Mouse (Mus musculus) MEL (cell line): ENCODE results near the gene Plekhg2. TPM values are rescaled to one million over a fixed set of nuclear protein-coding genes. Genes with fewer than 3 reads are reported as not detected.

Experiments used
- DNase-seq: peaks from one replicate; pipeline ENCODE4 v3.0.0; 2011; ENCODE audit warnings: low read depth, low spot score
- H3K27ac ChIP-seq: 2 replicates; pipeline ENCODE4 v1.5.1; 2012; ENCODE audit warnings: low read depth, mild to moderate bottlenecking, control low read depth, low read length, moderate library complexity; ENCODE audit not compliant: control insufficient read depth
- H3K27me3 ChIP-seq, 2 experiments: fragments of 150-350 bp in 1 of 2; sonication (generic) in 1 of 2; 2 replicates each; pipeline ENCODE4 v1.6.1; 2012; ENCODE audit warnings: low read length in 2 of 2, mild to moderate bottlenecking in 2 of 2, improper control_type of control experiment in 1 of 2, moderate library complexity in 1 of 2; ENCODE audit not compliant: insufficient read depth in 2 of 2, control insufficient read depth in 1 of 2
- H3K36me3 ChIP-seq, 2 experiments: 2 replicates each; pipeline ENCODE4 v1.6.1; 2012 to 2014; ENCODE audit warnings: low read length in 2 of 2, improper control_type of control experiment in 1 of 2, inconsistent platforms in 1 of 2, mild to moderate bottlenecking in 1 of 2; ENCODE audit not compliant: insufficient read depth in 2 of 2, control insufficient read depth in 1 of 2
- H3K4me1 ChIP-seq, 2 experiments: fragments of 150-350 bp in 1 of 2; sonication (generic) in 1 of 2; 2 replicates each; pipeline ENCODE4 v1.6.1; 2012; ENCODE audit warnings: low read length in 2 of 2, improper control_type of control experiment in 1 of 2, mild to moderate bottlenecking in 1 of 2; ENCODE audit not compliant: insufficient read depth in 2 of 2, control insufficient read depth in 1 of 2
- H3K4me3 ChIP-seq, 2 experiments: fragments of 150-350 bp in 1 of 2; sonication (generic) in 1 of 2; 2 replicates each; pipeline ENCODE4 v1.5.1; 2012; ENCODE audit warnings: low read depth in 2 of 2, low read length in 2 of 2, mild to moderate bottlenecking in 2 of 2, moderate library complexity in 2 of 2, control low read depth in 1 of 2, improper control_type of control experiment in 1 of 2; ENCODE audit not compliant: control insufficient read depth in 1 of 2, insufficient read depth in 1 of 2
- H3K79me2 ChIP-seq: 2 replicates; pipeline ENCODE4 v1.6.1; 2012; ENCODE audit warnings: mild to moderate bottlenecking, low read length, moderate library complexity; ENCODE audit not compliant: control insufficient read depth, poor library complexity, insufficient read depth
- H3K9ac ChIP-seq: 2 replicates; pipeline ENCODE4 v1.6.1; 2012; ENCODE audit warnings: low read depth, mild to moderate bottlenecking, control low read depth, low read length, moderate library complexity; ENCODE audit not compliant: control insufficient read depth, poor library complexity, severe bottlenecking
- H3K9me3 ChIP-seq: fragments of 150-350 bp; sonication (generic); replicated peaks from 2 replicates; pipeline ENCODE4 v1.6.1; 2012; ENCODE audit warnings: mild to moderate bottlenecking, low read length, improper control_type of control experiment, moderate library complexity; ENCODE audit not compliant: insufficient read depth
- BHLHE40 ChIP-seq: IDR thresholded peaks from 2 replicates; pipeline ENCODE4 v1.6.1; 2012; ENCODE audit warnings: low read depth, mild to moderate bottlenecking, inconsistent platforms, low read length, improper control_type of control experiment, borderline replicate concordance
- CTCF ChIP-seq, 3 experiments: IDR thresholded peaks in 2 of 3; conservative IDR thresholded peaks in 1 of 3; 2 replicates each; pipeline ENCODE4 v1.5.1; 2011 to 2012; ENCODE audit warnings: low read length in 3 of 3, low read depth in 2 of 3, mild to moderate bottlenecking in 2 of 3, improper control_type of control experiment in 1 of 3, inconsistent platforms in 1 of 3, mixed read lengths in 1 of 3, moderate library complexity in 1 of 3; ENCODE audit not compliant: control insufficient read depth in 1 of 3, insufficient read depth in 1 of 3, poor library complexity in 1 of 3, severe bottlenecking in 1 of 3
- ELF1 ChIP-seq: IDR thresholded peaks from 2 replicates; pipeline ENCODE4 v1.6.1; 2014; ENCODE audit warnings: low read depth, mild to moderate bottlenecking, inconsistent platforms, low read length, improper control_type of control experiment, moderate library complexity
- EP300 ChIP-seq, 2 experiments: IDR thresholded peaks; 2 replicates each; pipeline ENCODE4 v1.6.1; 2011; ENCODE audit warnings: improper control_type of control experiment in 2 of 2, low read length in 2 of 2, low read depth in 1 of 2, mild to moderate bottlenecking in 1 of 2
- ETS1 ChIP-seq: IDR thresholded peaks from 2 replicates; pipeline ENCODE4 v1.6.1; 2012; ENCODE audit warnings: low read depth, mild to moderate bottlenecking, inconsistent platforms, low read length, improper control_type of control experiment, moderate library complexity
- GABPA ChIP-seq: IDR thresholded peaks from 2 replicates; pipeline ENCODE4 v1.6.1; 2012; ENCODE audit warnings: low read depth, mild to moderate bottlenecking, inconsistent platforms, low read length, improper control_type of control experiment, moderate library complexity
- GATA1 ChIP-seq: IDR thresholded peaks from 2 replicates; pipeline ENCODE4 v1.6.1; 2011; ENCODE audit warnings: low read depth, low read length, improper control_type of control experiment
- JUND ChIP-seq: IDR thresholded peaks from 2 replicates; pipeline ENCODE4 v1.6.1; 2011; ENCODE audit warnings: low read depth, mild to moderate bottlenecking, improper control_type of control experiment, low read length
- KAT2A ChIP-seq: conservative IDR thresholded peaks from 2 replicates; pipeline ENCODE4 v1.6.1; 2012; ENCODE audit warnings: low read depth, low read length, improper control_type of control experiment, inconsistent platforms
- MAX ChIP-seq: IDR thresholded peaks from 2 replicates; pipeline ENCODE4 v1.6.1; 2011; ENCODE audit warnings: low read length, improper control_type of control experiment
- MAZ ChIP-seq: IDR thresholded peaks from 2 replicates; pipeline ENCODE4 v1.6.1; 2012; ENCODE audit warnings: low read depth, mild to moderate bottlenecking, inconsistent platforms, low read length, improper control_type of control experiment
- MXI1 ChIP-seq: IDR thresholded peaks from 2 replicates; pipeline ENCODE4 v1.6.1; 2011; ENCODE audit warnings: mild to moderate bottlenecking, low read depth, low read length, improper control_type of control experiment
- MYB ChIP-seq: IDR thresholded peaks from 2 replicates; pipeline ENCODE4 v1.6.1; 2011; ENCODE audit warnings: mild to moderate bottlenecking, low read depth, low read length, improper control_type of control experiment
- MYC ChIP-seq: IDR thresholded peaks from 2 replicates; pipeline ENCODE4 v1.6.1; 2011; ENCODE audit warnings: low read depth, mild to moderate bottlenecking, low read length, improper control_type of control experiment, moderate library complexity
- NRF1 ChIP-seq: IDR thresholded peaks from 2 replicates; pipeline ENCODE4 v1.6.1; 2014; ENCODE audit warnings: low read depth, mild to moderate bottlenecking, inconsistent platforms, low read length, improper control_type of control experiment, moderate library complexity; ENCODE audit not compliant: poor library complexity, insufficient read depth, severe bottlenecking
- POLR2A ChIP-seq, 2 experiments: IDR thresholded peaks; 2 replicates each; pipeline ENCODE4 v1.6.1; 2011 to 2012; ENCODE audit warnings: low read length in 2 of 2, mild to moderate bottlenecking in 2 of 2, control low read depth in 1 of 2, improper control_type of control experiment in 1 of 2, low read depth in 1 of 2, moderate library complexity in 1 of 2; ENCODE audit not compliant: control insufficient read depth in 1 of 2, insufficient read depth in 1 of 2, poor library complexity in 1 of 2
- POLR2AphosphoS5 ChIP-seq: IDR thresholded peaks from 2 replicates; pipeline ENCODE4 v1.6.1; 2012; ENCODE audit warnings: low read depth, borderline replicate concordance, mild to moderate bottlenecking, inconsistent platforms, low read length, moderate library complexity, mixed read lengths
- SIN3A ChIP-seq: IDR thresholded peaks from 2 replicates; pipeline ENCODE4 v1.6.1; 2012; ENCODE audit warnings: low read length, improper control_type of control experiment, inconsistent platforms
- SMC3 ChIP-seq: IDR thresholded peaks from 2 replicates; pipeline ENCODE4 v1.6.1; 2011; ENCODE audit warnings: low read depth, low read length, improper control_type of control experiment
- TAL1 ChIP-seq: IDR thresholded peaks from 2 replicates; pipeline ENCODE4 v1.6.1; 2012; ENCODE audit warnings: mild to moderate bottlenecking, inconsistent platforms, low read length, moderate library complexity, mixed read lengths
- TBP ChIP-seq: IDR thresholded peaks from 2 replicates; pipeline ENCODE4 v1.8.0; 2011; ENCODE audit warnings: low read depth, low read length, improper control_type of control experiment
- UBTF ChIP-seq: IDR thresholded peaks from 2 replicates; pipeline ENCODE4 v1.6.1; 2012; ENCODE audit warnings: low read depth, mild to moderate bottlenecking, inconsistent platforms, low read length, improper control_type of control experiment, moderate library complexity, borderline replicate concordance; ENCODE audit not compliant: insufficient read depth
- ZC3H11A ChIP-seq: IDR thresholded peaks from 2 replicates; pipeline ENCODE4 v1.6.1; 2012; ENCODE audit warnings: low read depth, mild to moderate bottlenecking, inconsistent platforms, low read length, improper control_type of control experiment
- ZMIZ1 ChIP-seq: IDR thresholded peaks from 2 replicates; pipeline ENCODE4 v1.6.1; 2012; ENCODE audit warnings: low read depth, mild to moderate bottlenecking, inconsistent platforms, low read length, improper control_type of control experiment, moderate library complexity
- polyA plus RNA-seq, 2 experiments: library from polyadenylated mRNA; stranded (reverse) in 1 of 2; unstranded in 1 of 2; fragments of >175 nt in 1 of 2; fragments of >200 nt in 1 of 2; gene quantifications; 2 replicates each; pipeline versions ENCODE4 v1.2.1 to v1.2.4; 2012; ENCODE audit warnings: low replicate concordance in 2 of 2, low read depth in 1 of 2; ENCODE audit not compliant: insufficient read length in 2 of 2, insufficient read depth in 1 of 2, missing spikeins in 1 of 2
- total RNA-seq: library from RNA; depleted of rRNA; stranded (reverse); fragments of 300-350 nt; gene quantifications from 2 replicates; pipeline ENCODE4 v1.2.3, GENCODE M21; 2012

The Plekhg2 gene
- total and polyA plus RNA-seq, 3 experiments: 1.1 to 9.2 TPM; not detected in 1

- no peak for DNase-seq
- no peak overlapping the region for H3K4me3 ChIP-seq
- no peak overlapping the region for H3K9ac ChIP-seq
- H3K27ac ChIP-seq: no peak overlapping the region
- no peaks in the 10 kb centered on the region for H3K9me3 ChIP-seq
- H3K27me3 ChIP-seq: no peaks in the 10 kb centered on the region
- H3K4me1 ChIP-seq: peaks cover 6 to 23% of the 10 kb centered on the region in 2 experiments
- H3K36me3 ChIP-seq: peaks cover 0 to 16% of the 10 kb centered on the region in 2 experiments; a peak in 2 of 4 replicates
- no peak for TF ChIP-seq KAT2A
- no peak for TF ChIP-seq EP300 (IDR thresholded peaks at IDR 0.05; ENCODE audit: low read depth in 1 of 2, low read length in 2 of 2)
- TF ChIP-seq MXI1: no peak
- TF ChIP-seq BHLHE40: no peak
- TF ChIP-seq MYC: no peak
- no peak for TF ChIP-seq ETS1
- TF ChIP-seq MYB: no peak
- no peaks in the 10 kb centered on the region; the same call in 1 of the 2 replicates for H3K79me2 ChIP-seq
Observed at GRCm38 (mm10) chr7:28384162-28384561, 11.8 kb upstream of the Plekhg2 start.

- DNase-seq: no peak
- Histone ChIP-seq H3K9ac (no peak overlapping the region), H3K27ac (peak overlapping the region; percentile 95), H3K9me3 (no peaks in the 10 kb centered on the region), H3K79me2 (peaks cover 2% of the 10 kb centered on the region; the same call in 1 of the 2 replicates), H3K27me3 (no peaks in the 10 kb centered on the region), H3K4me1 (peaks cover 6 to 23% of the 10 kb centered on the region in 2 experiments), H3K4me3 (no peak overlapping the region), H3K36me3 (peaks cover 0 to 16% of the 10 kb centered on the region in 2 experiments; a peak in 2 of 4 replicates)
- TF ChIP-seq ZMIZ1 (0 out of 2 replicates have a peak, but pooled peaks have one; percentile 9), EP300 (IDR thresholded peaks at IDR 0.05; ENCODE audit: low read depth in 1 of 2, low read length in 2 of 2) (no peak)
Observed at GRCm38 (mm10) chr7:28383606-28384005, 11.2 kb upstream of the Plekhg2 start.

GRCm38 (mm10) chr7:28382981-28383396 is 10.6 kb upstream of the Plekhg2 start:
- no peaks in the 10 kb centered on the region for H3K27me3 ChIP-seq
- H3K9me3 ChIP-seq: no peaks in the 10 kb centered on the region
- peak; percentile 82 for DNase-seq
- H3K36me3 ChIP-seq: peaks cover 0 to 16% of the 10 kb centered on the region in 2 experiments; a peak in 2 of 4 replicates
- H3K4me3 ChIP-seq: peak overlapping the region; percentile 57 to 85; a peak in 2 of 4 replicates
- H3K4me1 ChIP-seq: peaks cover 6 to 27% of the 10 kb centered on the region in 2 experiments
- H3K9ac ChIP-seq: peak overlapping the region; percentile 74
- peak overlapping the region; percentile 95 for H3K27ac ChIP-seq
- H3K79me2 ChIP-seq: peaks cover 3% of the 10 kb centered on the region
- peak; percentile 58 to 79 for TF ChIP-seq EP300 (IDR thresholded peaks at IDR 0.05; ENCODE audit: low read depth in 1 of 2, low read length in 2 of 2)
- peak; percentile 67; the same call in 1 of the 2 replicates for TF ChIP-seq MXI1
- TF ChIP-seq TAL1: peak; percentile 65
- peak; percentile 90 for TF ChIP-seq GATA1
- TF ChIP-seq ZC3H11A: no peak
- no peak for TF ChIP-seq ELF1
- peak; percentile 86; the same call in 1 of the 2 replicates for TF ChIP-seq BHLHE40
- TF ChIP-seq MAZ: no peak
- TF ChIP-seq NRF1: no peak
- TF ChIP-seq JUND: 0 out of 2 replicates have a peak, but pooled peaks have one; percentile 20
- TF ChIP-seq POLR2A (IDR thresholded peaks at IDR 0.05; ENCODE audit: control insufficient read depth in 1 of 2, insufficient read depth in 1 of 2, low read depth in 1 of 2, low read length in 2 of 2, poor library complexity in 1 of 2): no peak; a peak in 1 of 4 replicates
- peak; percentile 90 for TF ChIP-seq MAX
- TF ChIP-seq ZMIZ1: peak; percentile 40; the same call in 1 of the 2 replicates
- TF ChIP-seq UBTF: no peak
- TF ChIP-seq GABPA: no peak
- TF ChIP-seq MYC: no peak
- peak; percentile 15; the same call in 1 of the 2 replicates for TF ChIP-seq SMC3
- no peak for TF ChIP-seq TBP
- peak; percentile 54; the same call in 1 of the 2 replicates for TF ChIP-seq SIN3A
- no peak for TF ChIP-seq CTCF (IDR thresholded peaks at IDR 0.05 in 2 of 3, conservative IDR thresholded peaks at IDR 0.05 in 1 of 3; ENCODE audit: control insufficient read depth in 1 of 3, insufficient read depth in 1 of 3, low read depth in 2 of 3, low read length in 3 of 3, poor library complexity in 1 of 3, severe bottlenecking in 1 of 3)
- TF ChIP-seq POLR2AphosphoS5: no peak
